Mouse (Mus musculus): ENCODE results near the gene Olfr968.

The Olfr968 gene

DNA sequence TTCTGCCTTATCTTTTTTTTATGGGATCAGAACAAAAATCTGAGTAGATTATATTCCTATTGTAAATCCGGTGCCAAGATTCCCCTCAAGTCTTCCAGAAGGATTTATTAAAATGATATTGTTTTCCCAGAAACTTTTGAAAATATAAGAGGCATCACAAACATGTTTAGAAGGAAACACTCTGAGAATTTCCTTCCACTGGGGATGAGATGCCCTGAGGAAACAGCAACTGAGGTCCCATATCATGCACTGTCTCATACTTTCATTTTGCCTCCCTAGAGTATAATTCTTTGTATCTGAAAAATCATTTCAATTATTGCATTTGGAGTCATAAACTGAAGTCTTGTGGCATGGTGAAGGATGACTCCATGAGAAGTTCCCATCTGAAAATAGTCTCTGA is at the start of gene Olfr968:
TSS of gene Olfr968 (minus strand) at position 101 of the 400 bp plus-strand sequence.
- no peak for DNase-seq (ENCODE audit: low spot score in 2 of 2)

DNA sequence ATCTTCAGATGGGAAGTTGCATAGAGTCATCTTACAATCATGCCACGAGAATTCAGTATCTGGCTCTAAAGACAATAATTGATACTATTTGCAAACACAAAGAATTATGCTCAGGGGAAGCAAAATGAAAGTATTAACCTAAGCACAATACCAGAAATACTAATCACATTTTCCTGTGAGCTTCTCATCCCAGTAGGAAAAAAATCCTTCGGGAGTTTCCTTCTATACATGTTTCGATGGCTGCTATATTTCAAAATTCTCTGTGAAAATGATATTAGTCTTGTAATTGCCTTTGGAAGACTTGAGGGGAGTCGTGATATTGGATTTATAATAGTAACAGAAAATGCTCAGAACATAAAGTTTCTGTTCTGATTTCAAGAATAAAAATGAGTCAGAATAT is 25.5 kb upstream of the Olfr968 start, which contains the start of gene Olfr970:
TSS of gene Olfr970 (plus strand) at position 301 of the 400 bp plus-strand sequence.
- DNase-seq (ENCODE audit: low spot score in 2 of 2) = no peak

DNA sequence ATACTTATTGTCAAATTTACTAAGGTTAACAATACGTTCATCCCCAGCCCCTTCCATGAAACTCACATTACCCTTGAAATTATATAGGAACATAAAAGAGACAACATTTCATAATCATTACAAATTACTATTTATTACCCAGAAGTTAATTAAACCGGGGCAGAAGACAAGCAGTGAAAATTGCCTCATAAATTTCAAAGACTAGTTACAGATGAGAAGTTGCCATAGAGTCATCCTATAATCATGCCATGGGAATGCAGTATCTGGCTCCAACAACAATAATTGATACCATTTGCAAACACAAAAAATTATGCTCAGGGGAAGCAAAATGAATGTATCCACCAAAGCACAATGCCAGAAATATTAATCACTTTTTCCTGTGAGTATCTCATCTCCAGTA is 7.5 kb upstream of the Olfr968 start, which contains the start of gene Olfr969:
TSS of gene Olfr969 (plus strand) at position 388 of the 400 bp plus-strand sequence.
- no peak for DNase-seq (ENCODE audit: low spot score in 2 of 2)

- DNase-seq (ENCODE audit: low spot score in 2 of 2) = peak in 1 of 2 experiments; percentile 1
These were observed 36.6 kb downstream of the Olfr968 start for GRCm38 (mm10) chr9:39746428-39746827.

DNA sequence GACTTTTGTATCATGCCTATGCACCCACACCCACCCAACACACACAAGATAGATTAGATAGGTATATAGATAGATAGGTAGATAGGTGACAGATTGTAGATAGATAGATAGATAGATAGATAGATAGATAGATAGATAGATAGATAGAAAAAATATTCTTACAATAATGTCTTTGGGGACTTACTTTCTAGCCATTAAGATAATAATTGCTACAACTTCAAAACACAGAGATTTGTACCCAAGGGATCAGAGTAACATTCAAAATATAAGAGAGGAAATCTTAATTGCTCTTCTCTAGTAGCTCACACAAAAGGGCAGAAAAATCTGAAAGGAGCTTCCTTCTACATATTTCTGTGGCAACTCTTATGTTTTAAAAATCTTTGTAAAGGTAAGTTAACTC is 37.1 kb downstream of the Olfr968 start, which contains the start of gene Olfr967:
TSS of gene Olfr967 (plus strand) at position 301 of the 400 bp plus-strand sequence.
- no peak for DNase-seq (ENCODE audit: low spot score in 2 of 2)

GRCm38 (mm10) chr9:39740741-39741140 is 42.3 kb downstream of the Olfr968 start:
- no peak for DNase-seq (ENCODE audit: low spot score in 2 of 2)

- DNase-seq (ENCODE audit: low spot score in 2 of 2) = no peak
These were observed 52.4 kb downstream of the Olfr968 start, which contains the start of gene Olfr150 for GRCm38 (mm10) chr9:39730678-39731077. Gene Olfr150, plus strand, starts transcription at chr9:39730978.
